ENCODE assay signal across 8 mouse cellular contexts in genomic region chr5:98030902-98031641, GRCm38 (mm10). TPM values are rescaled to one million over a fixed set of nuclear protein-coding genes. Genes with fewer than 3 reads are reported as not detected.
DNase-seq lines count a peak whose midpoint lies in the region; ATAC-seq and TF ChIP-seq lines count a peak whose summit lies in the region.

Antxr2 (minus strand) TSS chr5:98031043.

- POLR2A ChIA-PET in Patski (lab: Charles Lee), result interaction anchor here (0.6 kb wide), 1 partner anchor 130 kb away, joined by 3 read pairs; no protein-coding TSS in a partner anchor

- peak within 1 kb of the TSS; percentile 80 for H3K4me3 ChIP-seq in hindbrain, embryonic 11.5 days (ENCODE audit: low read depth, low read length)
- H3K4me3 ChIP-seq in left cerebral cortex, adult 2 months, result peak within 1 kb of the TSS; percentile 48

- DNase-seq in Patski (ENCODE audit: low read depth, low spot score), result peak; percentile 20
- DNase-seq in cerebellum, postnatal 10 days, result peak; percentile 62 to 70
- DNase-seq in frontal cortex, postnatal 36 days (ENCODE audit: low spot score in 2 of 2), result peak; percentile 37 to 43
- no peak for DNase-seq in hindbrain, embryonic 11.5 days (ENCODE audit: low spot score)
- DNase-seq in left cerebral cortex, adult 2 months (ENCODE audit: extremely low spot score in 1 of 2, low spot score in 2 of 2), result peak; percentile 34 to 49
- DNase-seq in lung, postnatal 4 days, result peak; percentile 84 to 91
- DNase-seq in right cerebral cortex, postnatal 10 days (ENCODE audit: low spot score in 2 of 2), result peak; percentile 52 to 56

- H3K9me3 ChIP-seq in hindbrain, embryonic 11.5 days (ENCODE audit: control insufficient read depth, low read length), result no peaks in the 10 kb centered on the region

- H3K4me1 ChIP-seq in hindbrain, embryonic 11.5 days (replicated peaks; ENCODE audit: control insufficient read depth, insufficient read depth, low read length), result no peaks in the 10 kb centered on the region

- WGBS in hindbrain, embryonic 11.5 days, result 4% methylated on average over 50 of the region's 58 CpGs

- no peak for TF ChIP-seq CTCF in Patski (IDR thresholded peaks at IDR 0.05)
- no peak for TF ChIP-seq CTCF in left cerebral cortex, adult 2 months (IDR thresholded peaks at IDR 0.05)

- no peaks in the 10 kb centered on the region for H3K27me3 ChIP-seq in Patski
- H3K27me3 ChIP-seq in hindbrain, embryonic 11.5 days (ENCODE audit: control insufficient read depth, insufficient read depth, low read length), result no peaks in the 10 kb centered on the region

- in situ Hi-C loops in Patski (cut with MboI; ENCODE audit: low pct_unique_long_range_greater_than_20kb), result no loop called here

- H3K36me3 ChIP-seq in hindbrain, embryonic 11.5 days (ENCODE audit: control insufficient read depth, insufficient read depth, low read length), result no peaks in the 10 kb centered on the region

- peak within 1 kb of the TSS; percentile 89 for H3K9ac ChIP-seq in hindbrain, embryonic 11.5 days (ENCODE audit: low read depth, low read length)

- H3K4me2 ChIP-seq in hindbrain, embryonic 11.5 days (replicated peaks; ENCODE audit: low read depth, low read length), result peak within 1 kb of the TSS; percentile 90

- intact Hi-C loops in left cerebral cortex, adult 2 months (cut with DNase I), result loop anchor here (5.0 kb wide), 1 partner anchor 136 kb away; the partner anchor contains the start of gene Prdm8

- ATAC-seq in Patski, result peak; percentile 81
- peak; percentile 76 for ATAC-seq in hindbrain, embryonic 11.5 days (ENCODE audit: low FRiP score)
- ATAC-seq in erythroid progenitor cell, adult 5-6 weeks (replicated peaks; ENCODE audit: low FRiP score, poor library complexity, severe bottlenecking), result no peak

- H3K27ac ChIP-seq in hindbrain, embryonic 11.5 days (ENCODE audit: low read depth, low read length), result peak within 1 kb of the TSS; percentile 82
- H3K27ac ChIP-seq in left cerebral cortex, adult 2 months, result 0 out of 2 replicates have a peak within 1 kb of the TSS, but pooled peaks have one; percentile 25

- CTCF ChIA-PET in Patski (lab: Charles Lee), result no interaction called here

RNA-seq across cellular contexts. Expression of gene Antxr2, which starts in this region (rescaled TPM):
- 28.9 TPM for polyA plus RNA-seq in Patski (2021)
- polyA plus RNA-seq in hindbrain, embryonic 11.5 days (2014; fragmentation: Nextera tagmentation; extraction: Ambion mirVana), result 9.5 and 11.3 TPM in 2 replicates
- total RNA-seq in left cerebral cortex, adult 2 months (2021), result 1 to 10 TPM; 1.7 TPM
- 1.4 and 2.9 TPM in 2 replicates for total RNA-seq in erythroid progenitor cell, adult 5-6 weeks (2015; ENCODE audit: low replicate concordance)
- 1.2 and 2.3 TPM in 2 replicates for total RNA-seq in erythroid progenitor cell, adult 5-6 weeks (2017; ENCODE audit: low replicate concordance)
